Mouse (Mus musculus) myocyte (in vitro differentiated cells): ENCODE measurements around the gene Hes7. TPM values are rescaled to one million over a fixed set of nuclear protein-coding genes. Genes with fewer than 3 reads are reported as not detected.

Experiments
- H3K27me3 ChIP-seq: one replicate; pipeline ENCODE4 v1.6.1; 2011; ENCODE audit not compliant: control insufficient read depth, insufficient read depth, insufficient read length
- H3K36me3 ChIP-seq: one replicate; pipeline ENCODE4 v1.6.1; 2011; ENCODE audit not compliant: control insufficient read depth, insufficient read depth
- H3K4me2 ChIP-seq: one replicate; pipeline ENCODE4 v1.6.1; 2011; ENCODE audit warnings: low read depth, control low read depth
- H3K4me3 ChIP-seq: one replicate; pipeline ENCODE4 v1.5.1; 2011; ENCODE audit warnings: mild to moderate bottlenecking, control low read depth, moderate library complexity
- H3K79me2 ChIP-seq: one replicate; pipeline ENCODE4 v1.6.1; 2011; ENCODE audit not compliant: control insufficient read depth, insufficient read depth
- H3ac ChIP-seq: one replicate; pipeline ENCODE4 v1.6.1; 2011; ENCODE audit not compliant: control insufficient read depth, insufficient read length
- CEBPB ChIP-seq: IDR thresholded peaks from 2 replicates; pipeline ENCODE4 v1.6.1; 2011; ENCODE audit warnings: mild to moderate bottlenecking, moderate library complexity; ENCODE audit not compliant: poor library complexity, insufficient read depth, severe bottlenecking
- E2F4 ChIP-seq: IDR thresholded peaks from one replicate; pipeline ENCODE4 v1.6.1; 2011; ENCODE audit warnings: mild to moderate bottlenecking, control low read depth, moderate library complexity; ENCODE audit not compliant: insufficient read depth
- MAX ChIP-seq: IDR thresholded peaks from one replicate; pipeline ENCODE4 v1.6.1; 2011; ENCODE audit warnings: low read depth, mild to moderate bottlenecking, control low read depth
- MYOD1 ChIP-seq, 3 experiments: IDR thresholded peaks; one replicate each; pipeline ENCODE4 v1.6.1; 2011; ENCODE audit warnings: control low read depth in 2 of 3, low read depth in 2 of 3, mild to moderate bottlenecking in 2 of 3, moderate library complexity in 1 of 3; ENCODE audit not compliant: insufficient read length in 2 of 3, control insufficient read depth in 1 of 3
- MYOG ChIP-seq, 3 experiments: IDR thresholded peaks; one replicate each; pipeline ENCODE4 v1.6.1; 2011; ENCODE audit warnings: control low read depth in 2 of 3, low read depth in 2 of 3, mild to moderate bottlenecking in 2 of 3; ENCODE audit not compliant: insufficient read length in 2 of 3, control insufficient read depth in 1 of 3, insufficient read depth in 1 of 3
- POLR2A ChIP-seq: IDR thresholded peaks from one replicate; pipeline ENCODE4 v1.6.1; 2011; ENCODE audit warnings: low read depth, mild to moderate bottlenecking, control low read depth, moderate library complexity; ENCODE audit not compliant: insufficient read length
- POLR2AphosphoS2 ChIP-seq: IDR thresholded peaks from one replicate; pipeline ENCODE4 v1.6.1; 2011; ENCODE audit warnings: low read depth, control low read depth; ENCODE audit not compliant: insufficient read length
- REST ChIP-seq: IDR thresholded peaks from one replicate; pipeline ENCODE4 v1.6.1; 2011; ENCODE audit warnings: mild to moderate bottlenecking, control low read depth, moderate library complexity; ENCODE audit not compliant: insufficient read depth, insufficient read length
- SRF ChIP-seq: IDR thresholded peaks from one replicate; pipeline ENCODE4 v1.6.1; 2011; ENCODE audit warnings: low read depth; ENCODE audit not compliant: control insufficient read depth, insufficient read length
- TCF12 ChIP-seq: IDR thresholded peaks from one replicate; pipeline ENCODE4 v1.6.1; 2011; ENCODE audit warnings: mild to moderate bottlenecking, control low read depth; ENCODE audit not compliant: poor library complexity, insufficient read depth, severe bottlenecking
- TCF3 ChIP-seq: IDR thresholded peaks from one replicate; pipeline ENCODE4 v1.6.1; 2011; ENCODE audit warnings: low read depth, control low read depth; ENCODE audit not compliant: insufficient read length
- USF1 ChIP-seq: IDR thresholded peaks from one replicate; pipeline ENCODE4 v1.6.1; 2011; ENCODE audit warnings: low read depth, mild to moderate bottlenecking, control low read depth, moderate library complexity
- polyA plus RNA-seq: library from polyadenylated mRNA; unstranded; fragments of >200 nt; fragmentation: generic; extraction: Trizol; gene quantifications from one replicate; pipeline ENCODE4 v1.2.1, GENCODE M21; 2012; ENCODE audit warnings: missing spikeins

Hes7 gene
- polyA plus RNA-seq, 1 experiment: 0.28 TPM

GRCm38 (mm10) chr11:69088856-69089615 is 31.2 kb upstream of the Hes7 start:
- Histone ChIP-seq H3K4me2 (peak overlapping the region; percentile 91), H3K27me3 (no peaks in the 10 kb centered on the region), H3K36me3 (peaks cover 20% of the 10 kb centered on the region), H3K79me2 (peaks cover 26% of the 10 kb centered on the region), H3ac (peak overlapping the region; percentile 98), H3K4me3 (peak overlapping the region; percentile 92)
- TF ChIP-seq REST: no peak
- TF ChIP-seq TCF3: no peak
- no peak for TF ChIP-seq SRF
- no peak for TF ChIP-seq CEBPB
- peak in 1 of 3 experiments; percentile 32 for TF ChIP-seq MYOG (IDR thresholded peaks at IDR 0.05; ENCODE audit: control insufficient read depth in 1 of 3, insufficient read depth in 1 of 3, insufficient read length in 2 of 3, low read depth in 2 of 3)
- TF ChIP-seq MYOD1 (IDR thresholded peaks at IDR 0.05; ENCODE audit: control insufficient read depth in 1 of 3, insufficient read length in 2 of 3, low read depth in 2 of 3): peak in 1 of 3 experiments; percentile 62

GRCm38 (mm10) chr11:69089616-69090290 is 30.5 kb upstream of the Hes7 start:
- peak overlapping the region; percentile 92 for H3K4me3 ChIP-seq
- H3K27me3 ChIP-seq: no peaks in the 10 kb centered on the region
- H3K4me2 ChIP-seq: peak overlapping the region; percentile 91
- TF ChIP-seq TCF12: no peak
- peak; percentile 37 for TF ChIP-seq POLR2A
- peak; percentile 36 for TF ChIP-seq POLR2AphosphoS2
- peaks cover 26% of the 10 kb centered on the region for H3K79me2 ChIP-seq
- H3ac ChIP-seq: peak overlapping the region; percentile 98
- peaks cover 20% of the 10 kb centered on the region for H3K36me3 ChIP-seq

GRCm38 (mm10) chr11:69090367-69090766 is 29.8 kb upstream of the Hes7 start:
- TF ChIP-seq CEBPB (no peak), POLR2AphosphoS2 (no peak), TCF12 (no peak), USF1 (no peak), MAX (no peak), REST (no peak), MYOG (IDR thresholded peaks at IDR 0.05; ENCODE audit: control insufficient read depth in 1 of 3, insufficient read depth in 1 of 3, insufficient read length in 2 of 3, low read depth in 2 of 3) (no peak), E2F4 (no peak), POLR2A (no peak), TCF3 (no peak), MYOD1 (IDR thresholded peaks at IDR 0.05; ENCODE audit: control insufficient read depth in 1 of 3, insufficient read length in 2 of 3, low read depth in 2 of 3) (no peak), SRF (no peak)
- H3ac ChIP-seq: no peak overlapping the region
- H3K4me3 ChIP-seq: peak overlapping the region; percentile 92
- peak overlapping the region; percentile 91 for H3K4me2 ChIP-seq
- H3K27me3 ChIP-seq: no peaks in the 10 kb centered on the region
- peaks cover 20% of the 10 kb centered on the region for H3K36me3 ChIP-seq
- peaks cover 26% of the 10 kb centered on the region for H3K79me2 ChIP-seq

- H3K27me3 ChIP-seq: no peaks in the 10 kb centered on the region
- H3K36me3 ChIP-seq: peaks cover 20% of the 10 kb centered on the region
- no peak overlapping the region for H3K4me2 ChIP-seq
- TF ChIP-seq REST (no peak), POLR2A (no peak), CEBPB (no peak), SRF (no peak), TCF3 (no peak), MYOG (IDR thresholded peaks at IDR 0.05; ENCODE audit: control insufficient read depth in 1 of 3, insufficient read depth in 1 of 3, insufficient read length in 2 of 3, low read depth in 2 of 3) (no peak), MAX (no peak), MYOD1 (IDR thresholded peaks at IDR 0.05; ENCODE audit: control insufficient read depth in 1 of 3, insufficient read length in 2 of 3, low read depth in 2 of 3) (no peak), TCF12 (no peak), USF1 (no peak), E2F4 (no peak)
- H3ac ChIP-seq: no peak overlapping the region
- no peak overlapping the region for H3K4me3 ChIP-seq
- H3K79me2 ChIP-seq: peaks cover 26% of the 10 kb centered on the region
These were observed 28.4 kb upstream of the Hes7 start for GRCm38 (mm10) chr11:69091566-69092385.
